Mouse (Mus musculus) left cerebral cortex, adult 2 months (tissue): ENCODE results near the gene Ppp1ca. TPM values are rescaled to one million over a fixed set of nuclear protein-coding genes. Genes with fewer than 3 reads are reported as not detected.

Experiments used
- DNase-seq, 2 experiments: peaks; one replicate each; pipeline ENCODE4 v3.0.0; 2021 to 2022; ENCODE audit warnings: low spot score in 2 of 2, mixed read lengths in 1 of 2; ENCODE audit errors: extremely low spot score in 1 of 2
- H3K27ac ChIP-seq: fragments of 200-600 bp; 2 replicates; pipeline ENCODE4 v1.8.1; 2022
- H3K4me3 ChIP-seq: fragments of 200-600 bp; 2 replicates; pipeline ENCODE4 v1.8.1; 2022
- CTCF ChIP-seq: fragments of 200-600 bp; IDR thresholded peaks from 2 replicates; pipeline ENCODE4 v1.8.1; 2022; ENCODE audit warnings: antibody characterized with exemption, mild to moderate bottlenecking, moderate library complexity
- intact Hi-C: fragments of 180-260 bp; cut with DNase I; formaldehyde crosslinking; loops from one replicate; pipeline ENCODE4 v1.15.1; 2025
- total RNA-seq, 2 experiments: library from RNA; stranded (reverse); gene quantifications; 2 replicates each; pipeline ENCODE4 v1.2.3; 2021

The Ppp1ca gene
- total RNA-seq, 2 experiments from 2014 or later, result 293 to 306 TPM

GRCm38 (mm10) chr19:4172925-4173324 is 18.9 kb upstream of the Ppp1ca start:
- intact Hi-C loops, result no loop called here
- H3K4me3 ChIP-seq, result no peak overlapping the region

GRCm38 (mm10) chr19:4175368-4175947 is 16.4 kb upstream of the Ppp1ca start, which contains the start of gene Carns1:
Gene Carns1, minus strand, starts transcription at chr19:4175479.
- intact Hi-C loops, result no loop called here
- TF ChIP-seq CTCF, result no peak
- Histone ChIP-seq H3K4me3 (no peak within 1 kb of the TSS), H3K27ac (peak within 1 kb of the TSS; percentile 69)
- DNase-seq, result no peak

More at GRCm38 (mm10) chr19:4172925-4173324, 18.9 kb upstream of the Ppp1ca start:
- H3K27ac ChIP-seq, result no peak overlapping the region
- DNase-seq, result no peak
- no peak; the same call in none of the 2 replicates for TF ChIP-seq CTCF

- intact Hi-C loops, result no loop called here
- DNase-seq, result no peak
- no peak overlapping the region for H3K27ac ChIP-seq
- TF ChIP-seq CTCF, result no peak
- H3K4me3 ChIP-seq, result no peak overlapping the region
Observed at GRCm38 (mm10) chr19:4180411-4180810, 11.5 kb upstream of the Ppp1ca start.

- Histone ChIP-seq H3K27ac (peak overlapping the region; percentile 13; the same call in 1 of the 2 replicates), H3K4me3 (no peak overlapping the region)
- DNase-seq, result peak; percentile 72 to 74
- no peak for TF ChIP-seq CTCF
- intact Hi-C loops, result no loop called here
Observed at GRCm38 (mm10) chr19:4181892-4182291, 10.0 kb upstream of the Ppp1ca start.

- TF ChIP-seq CTCF, result no peak
- intact Hi-C loops, result no loop called here
- Histone ChIP-seq H3K27ac (peak overlapping the region; percentile 55), H3K4me3 (no peak overlapping the region)
- DNase-seq, result no peak
Observed at GRCm38 (mm10) chr19:4183689-4184088, 8.2 kb upstream of the Ppp1ca start.

DNA sequence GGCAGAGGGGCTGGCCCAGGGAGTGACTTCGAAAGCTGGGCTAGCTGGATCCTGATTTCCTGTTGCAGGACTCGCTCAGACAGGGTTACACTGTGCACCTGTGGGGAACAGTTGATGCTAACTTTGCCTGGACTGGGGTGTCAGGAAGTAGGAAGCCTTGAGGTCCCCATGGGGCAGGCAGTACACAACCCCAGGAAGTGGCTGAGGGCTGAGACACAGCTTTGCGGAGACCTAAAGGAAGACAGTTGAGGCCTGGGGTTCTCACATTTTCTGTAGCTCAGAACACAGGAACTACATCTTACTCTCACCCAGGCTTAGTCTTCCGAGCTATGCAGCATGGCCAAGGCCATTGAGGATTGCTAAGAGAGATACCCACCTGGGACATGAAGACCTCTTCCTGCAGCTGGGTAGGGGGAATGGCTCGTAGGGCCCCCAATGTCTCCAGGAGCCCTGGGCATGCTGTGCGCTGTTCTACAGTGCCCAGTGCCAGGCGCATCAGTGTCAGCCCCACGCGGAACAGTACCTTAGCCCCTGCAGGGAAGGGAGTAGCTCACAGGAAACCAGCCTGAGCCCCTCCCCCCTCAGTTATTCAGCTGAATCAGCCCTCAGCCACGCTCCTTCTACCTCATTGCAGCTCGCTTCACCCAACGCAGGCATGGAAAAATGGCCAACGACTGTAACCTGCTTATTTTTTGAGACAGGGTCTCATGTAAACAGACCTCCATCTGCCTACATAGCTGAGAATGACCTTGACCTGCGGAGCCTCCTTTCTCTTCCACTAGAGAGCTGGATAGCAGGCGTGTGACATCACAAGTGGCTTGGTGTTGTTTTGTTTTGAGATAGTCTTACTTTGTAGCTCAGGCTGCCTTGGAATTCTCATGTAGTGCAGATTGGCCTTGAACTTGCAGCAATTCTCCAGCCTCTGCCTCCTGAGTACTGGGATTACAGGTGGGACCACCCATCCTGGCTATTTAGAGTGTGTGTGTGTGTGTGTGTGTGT is 6.6 kb upstream of the Ppp1ca start:
- intact Hi-C loops, result no loop called here
- no peak for DNase-seq
- TF ChIP-seq CTCF, result no peak
- Histone ChIP-seq H3K4me3 (no peak overlapping the region), H3K27ac (no peak overlapping the region)

DNA sequence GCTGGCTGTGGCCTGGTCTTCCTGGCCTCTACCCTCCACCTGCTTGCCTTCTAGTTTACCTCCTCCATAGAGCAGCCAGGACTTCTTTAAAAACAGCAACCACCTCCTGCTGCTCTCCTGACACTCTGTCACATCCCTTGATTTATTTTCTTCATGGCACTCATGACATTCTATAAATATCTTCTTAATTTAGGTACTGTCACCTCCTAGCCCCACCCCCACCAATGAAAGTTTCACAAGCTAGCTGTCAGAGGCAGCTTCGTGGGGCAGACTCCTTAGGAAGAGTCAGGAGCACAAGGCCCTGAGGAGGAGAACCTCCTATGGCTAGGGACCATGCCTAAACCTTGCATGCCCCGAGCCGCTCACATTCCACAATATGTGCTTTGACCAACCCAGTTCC is 4.6 kb upstream of the Ppp1ca start:
- no peak for TF ChIP-seq CTCF
- DNase-seq, result no peak

DNA sequence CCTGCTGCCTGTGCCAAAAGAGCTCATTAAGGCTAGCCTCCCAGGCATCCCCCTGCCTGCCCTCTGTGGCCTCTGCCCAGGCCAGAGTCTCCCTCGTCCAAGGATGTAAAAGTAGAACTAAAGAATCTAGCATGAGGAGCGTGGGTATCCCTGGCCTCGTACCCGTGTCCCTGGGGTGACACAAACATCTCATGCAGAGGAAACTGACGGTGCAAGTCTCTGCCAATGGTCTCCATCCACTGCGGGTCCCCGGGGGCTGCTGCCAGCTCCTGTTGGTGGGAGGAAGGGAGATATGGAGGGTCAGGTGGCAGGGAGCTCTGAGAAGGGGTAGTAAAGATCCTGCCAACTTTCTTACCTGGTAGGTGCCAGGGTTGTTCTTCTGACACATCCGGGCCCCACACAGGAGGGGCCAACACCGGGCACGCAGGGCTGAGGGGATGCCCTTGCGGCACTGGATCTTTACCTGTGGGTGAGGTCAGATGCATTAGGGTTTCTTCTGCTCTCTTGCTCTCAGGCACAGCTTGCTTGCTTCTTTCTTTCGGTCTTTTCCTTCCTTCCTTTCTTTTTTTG is 2.7 kb upstream of the Ppp1ca start:
- DNase-seq, result no peak
- intact Hi-C loops, result no loop called here

More for the DNA sequence above, 4.6 kb upstream of the Ppp1ca start:
- H3K4me3 ChIP-seq, result no peak overlapping the region
- H3K27ac ChIP-seq, result no peak overlapping the region
- intact Hi-C loops, result no loop called here

GRCm38 (mm10) chr19:4190831-4191334 is 982 bp upstream of the Ppp1ca start, which contains the start of gene Tbc1d10c:
Gene Tbc1d10c, minus strand, starts transcription at chr19:4191284.
- Histone ChIP-seq H3K27ac (peak within 1 kb of the TSS; percentile 98), H3K4me3 (peak within 1 kb of the TSS; percentile 97)
- intact Hi-C loops, result no loop called here
- DNase-seq, result no peak
- no peak for TF ChIP-seq CTCF

More for the DNA sequence above, 2.7 kb upstream of the Ppp1ca start:
- no peak overlapping the region for H3K4me3 ChIP-seq
- no peak for TF ChIP-seq CTCF
- H3K27ac ChIP-seq, result no peak overlapping the region

- DNase-seq, result no peak
- no peak for TF ChIP-seq CTCF
- intact Hi-C loops, result loop anchor here (1.0 kb wide), 1 partner anchor 23 kb away; no protein-coding TSS in a partner anchor
- peak overlapping the region; percentile 97 for H3K4me3 ChIP-seq
- H3K27ac ChIP-seq, result peak overlapping the region; percentile 98
Observed at GRCm38 (mm10) chr19:4192251-4192985, 553 bp downstream of the Ppp1ca start.

- intact Hi-C loops, result no loop called here
- DNase-seq, result no peak
- peak overlapping the region; percentile 98 for H3K27ac ChIP-seq
- peak overlapping the region; percentile 97 for H3K4me3 ChIP-seq
- no peak for TF ChIP-seq CTCF
Observed at GRCm38 (mm10) chr19:4193129-4193528, 1.3 kb downstream of the Ppp1ca start.
